Mouse (Mus musculus) kidney, adult 18-20 months (tissue): ENCODE results near the gene Ltc4s.
A peak's percentile ranks its signal among the peaks of the same experiment; 100 is the strongest.

Experiments used
- DNase-seq: peaks from one replicate; pipeline ENCODE4 v3.0.0; 2021

Gene Ltc4s

GRCm38 (mm10) chr11:50238324-50238723 is at the start of gene Ltc4s:
TSS of gene Ltc4s (minus strand) at chr11:50238616.
- DNase-seq, result peak; percentile 31

- DNase-seq, result no peak
Observed at GRCm38 (mm10) chr11:50286428-50286827, 48.0 kb upstream of the Ltc4s start.

GRCm38 (mm10) chr11:50285696-50286095 is 47.3 kb upstream of the Ltc4s start:
- no peak for DNase-seq

GRCm38 (mm10) chr11:50285263-50285662 is 46.8 kb upstream of the Ltc4s start:
- no peak for DNase-seq

- DNase-seq, result no peak
Observed at GRCm38 (mm10) chr11:50280053-50280452, 41.6 kb upstream of the Ltc4s start.

GRCm38 (mm10) chr11:50279005-50279404 is 40.6 kb upstream of the Ltc4s start:
- no peak for DNase-seq

GRCm38 (mm10) chr11:50277706-50278105 is 39.3 kb upstream of the Ltc4s start:
- DNase-seq, result no peak

- DNase-seq, result no peak
Observed at GRCm38 (mm10) chr11:50277025-50277424, 38.6 kb upstream of the Ltc4s start.

GRCm38 (mm10) chr11:50275568-50276151 is 37.2 kb upstream of the Ltc4s start:
- no peak for DNase-seq

- DNase-seq, result no peak
Observed at GRCm38 (mm10) chr11:50275077-50275476, 36.7 kb upstream of the Ltc4s start.

- no peak for DNase-seq
Observed at GRCm38 (mm10) chr11:50272819-50273218, 34.4 kb upstream of the Ltc4s start.

GRCm38 (mm10) chr11:50269885-50270284 is 31.5 kb upstream of the Ltc4s start:
- DNase-seq, result no peak

GRCm38 (mm10) chr11:50269163-50269562 is 30.7 kb upstream of the Ltc4s start:
- DNase-seq, result no peak

GRCm38 (mm10) chr11:50266997-50267396 is 28.6 kb upstream of the Ltc4s start:
- no peak for DNase-seq

GRCm38 (mm10) chr11:50265931-50266330 is 27.5 kb upstream of the Ltc4s start:
- DNase-seq, result peak; percentile 81

GRCm38 (mm10) chr11:50263198-50263597 is 24.8 kb upstream of the Ltc4s start:
- DNase-seq, result no peak

- peak; percentile 68 for DNase-seq
Observed at GRCm38 (mm10) chr11:50262020-50262419, 23.6 kb upstream of the Ltc4s start.

GRCm38 (mm10) chr11:50258310-50258709 is 19.9 kb upstream of the Ltc4s start:
- no peak for DNase-seq

GRCm38 (mm10) chr11:50256615-50257014 is 18.2 kb upstream of the Ltc4s start:
- DNase-seq, result no peak

- DNase-seq, result no peak
Observed at GRCm38 (mm10) chr11:50254010-50254580, 15.7 kb upstream of the Ltc4s start.

GRCm38 (mm10) chr11:50253393-50253792 is 15.0 kb upstream of the Ltc4s start:
- no peak for DNase-seq

- DNase-seq, result no peak
Observed at GRCm38 (mm10) chr11:50252684-50253265, 14.4 kb upstream of the Ltc4s start.

GRCm38 (mm10) chr11:50252166-50252565 is 13.8 kb upstream of the Ltc4s start:
- DNase-seq, result no peak

GRCm38 (mm10) chr11:50248473-50249171 is 10.2 kb upstream of the Ltc4s start:
- DNase-seq, result no peak
